Mouse (Mus musculus) megakaryocyte-erythroid progenitor cell, adult 5-6 weeks (primary cell): ENCODE results near the gene Mgea5. TPM values are rescaled to one million over a fixed set of nuclear protein-coding genes. Genes with fewer than 3 reads are reported as not detected.
"Not testable (repeated sequence)": the region's sequence is repeated elsewhere in the genome, so short reads cannot be mapped to it uniquely, and the experiment has no call there.

ENCODE experiments used
- ATAC-seq: replicated peaks from 2 replicates; pipeline ENCODE4 v1.8.0; 2016; ENCODE audit warnings: mild to moderate bottlenecking, inconsistent platforms; ENCODE audit not compliant: severe bottlenecking, poor library complexity, low FRiP score, low TSS enrichment
- total RNA-seq, 2 experiments: library from RNA; stranded (forward) in 1 of 2; stranded (reverse) in 1 of 2; fragments of 200-1000, 215-1000 nt in 1 of 2; fragments of >200 nt in 1 of 2; fragmentation: Nextera tagmentation in 1 of 2; gene quantifications; 2 replicates each; pipeline ENCODE4 v1.2.3; 2014 to 2017

The Mgea5 gene
- total RNA-seq (2014; fragmentation: Nextera tagmentation) (75.0 and 86.3 TPM in 2 replicates), total RNA-seq (2017) (117 and 134 TPM in 2 replicates)

DNA sequence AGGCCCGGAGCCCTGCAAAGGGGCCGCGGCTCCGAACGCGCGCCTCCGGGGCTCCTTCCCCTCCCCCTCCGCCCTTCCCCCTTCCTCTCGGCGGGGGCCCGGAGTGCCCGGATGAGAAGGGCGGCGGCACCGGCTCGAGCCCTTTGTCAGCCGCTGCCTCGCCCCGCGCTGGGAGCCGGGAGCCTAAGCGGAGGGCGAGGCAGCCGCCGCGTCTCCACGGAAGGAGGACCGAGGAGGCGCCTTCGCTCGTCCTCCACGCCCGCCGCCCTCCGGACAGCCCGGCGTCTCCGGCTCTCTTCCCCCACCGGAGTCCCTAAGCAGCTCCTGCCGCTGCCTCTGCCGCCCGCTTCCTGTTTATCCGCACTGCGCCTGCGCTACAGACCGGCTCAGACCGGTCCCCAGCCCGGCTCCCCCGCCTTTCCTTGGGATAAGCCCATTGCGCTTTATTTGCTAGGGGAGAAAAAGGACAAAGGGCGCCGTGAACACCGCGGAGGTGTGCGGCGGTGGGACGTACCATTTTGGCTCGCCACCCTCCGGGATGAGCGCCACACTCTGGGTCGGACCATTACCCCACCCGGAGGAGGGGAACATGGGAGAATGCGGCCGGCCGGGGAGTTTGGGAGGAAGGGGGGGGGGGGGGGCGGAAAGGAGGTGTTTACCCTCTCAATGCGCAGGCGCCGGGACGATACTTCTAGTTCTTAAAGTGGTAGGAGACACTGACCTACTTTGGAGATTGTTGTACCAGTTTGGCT lies at the start of gene Mgea5:
Gene Mgea5 (minus strand): TSS at position 657 of the 752 bp plus-strand sequence.
- ATAC-seq = peak; percentile 92

DNA sequence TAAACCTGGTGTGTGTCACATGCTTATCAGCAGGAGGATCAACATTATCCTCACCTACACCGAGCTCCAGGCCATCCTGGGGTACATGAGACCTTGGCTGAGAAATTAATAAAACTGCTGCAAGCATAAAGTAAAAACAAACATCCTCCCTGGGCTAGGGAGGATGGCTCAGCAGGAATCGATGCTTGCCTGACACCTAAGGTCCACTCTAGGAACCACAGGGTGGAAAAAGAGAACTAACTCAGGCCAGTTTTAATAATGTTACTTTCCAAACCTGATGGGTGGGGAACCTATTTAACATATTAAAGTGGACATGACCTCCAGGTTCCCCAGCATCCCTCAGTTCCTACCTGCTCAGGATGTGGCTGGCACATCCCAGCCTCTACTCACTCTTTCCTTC lies 47.0 kb upstream of the Mgea5 start:
- no peak for ATAC-seq

GRCm38 (mm10) chr19:45827736-45828135 lies 44.1 kb upstream of the Mgea5 start:
- no peak for ATAC-seq

- no peak for ATAC-seq
Measured at GRCm38 (mm10) chr19:45827125-45827524, 43.5 kb upstream of the Mgea5 start.

DNA sequence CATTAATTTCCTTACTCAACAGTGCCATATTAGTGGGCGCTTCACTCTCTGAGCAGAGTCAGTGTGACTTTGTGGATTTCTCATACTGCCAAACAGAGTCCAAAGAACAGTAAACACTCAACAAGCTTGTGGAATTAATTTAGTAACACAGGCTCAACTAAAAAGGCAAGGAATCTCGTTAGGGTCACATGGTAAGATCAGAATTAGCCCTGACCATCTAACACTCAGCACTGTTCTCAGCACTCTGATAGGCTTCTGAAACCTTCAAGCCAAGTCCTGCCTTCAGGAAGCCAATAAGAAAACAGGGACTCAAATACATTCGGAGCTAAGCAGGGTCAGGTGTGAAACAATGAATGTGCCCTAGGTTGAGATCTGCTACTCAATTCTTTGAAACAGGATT lies 42.5 kb upstream of the Mgea5 start:
- ATAC-seq = no peak

DNA sequence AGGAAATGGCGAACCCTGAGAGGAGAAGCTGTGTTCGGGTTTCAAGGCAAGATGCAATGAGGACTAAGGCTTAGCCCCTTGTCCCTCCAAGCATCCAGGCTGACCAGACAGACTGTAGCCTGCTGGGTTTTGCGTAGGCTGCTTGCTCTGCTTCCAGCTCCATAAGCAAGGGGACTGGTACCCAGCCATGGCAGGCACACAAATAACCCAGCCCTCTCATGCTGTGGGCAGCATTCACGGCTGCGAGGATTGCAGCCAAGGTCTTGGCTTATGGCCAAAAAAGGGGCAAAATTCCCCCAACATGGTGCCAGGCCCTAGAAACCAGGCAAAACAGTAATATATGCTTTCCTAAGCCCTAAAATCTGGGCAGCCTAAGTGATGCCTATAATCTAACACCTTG lies 38.2 kb upstream of the Mgea5 start:
- no peak for ATAC-seq

- ATAC-seq = no peak
Measured at GRCm38 (mm10) chr19:45817816-45818490, 34.3 kb upstream of the Mgea5 start.

- no peak for ATAC-seq
Measured at GRCm38 (mm10) chr19:45816727-45817126, 33.1 kb upstream of the Mgea5 start.

- no peak for ATAC-seq
Measured at GRCm38 (mm10) chr19:45815831-45816405, 32.3 kb upstream of the Mgea5 start, which contains the start of gene Kcnip2. TSS of gene Kcnip2 (minus strand) at chr19:45816061.

DNA sequence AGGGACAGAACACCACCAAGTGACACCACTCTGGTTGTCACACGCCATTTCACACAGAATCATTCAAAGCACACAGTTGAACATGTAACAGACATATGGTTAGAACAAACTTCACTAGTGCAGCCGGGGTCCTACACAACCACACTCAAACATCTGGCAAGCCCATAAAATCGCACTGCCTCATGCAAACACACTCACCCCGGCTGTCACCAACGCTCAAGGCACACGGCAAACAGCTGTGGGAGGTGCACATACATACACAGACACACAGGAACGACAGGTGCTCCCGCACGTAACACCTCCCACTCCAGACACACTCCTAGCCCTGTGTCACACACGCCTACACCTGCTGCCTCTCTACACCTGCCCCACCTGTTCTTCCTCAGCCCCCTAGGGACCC lies 31.5 kb upstream of the Mgea5 start:
- no peak for ATAC-seq

- ATAC-seq = no peak
Measured at GRCm38 (mm10) chr19:45813801-45814200, 30.2 kb upstream of the Mgea5 start.

GRCm38 (mm10) chr19:45813263-45813662 lies 29.6 kb upstream of the Mgea5 start:
- ATAC-seq = no peak

DNA sequence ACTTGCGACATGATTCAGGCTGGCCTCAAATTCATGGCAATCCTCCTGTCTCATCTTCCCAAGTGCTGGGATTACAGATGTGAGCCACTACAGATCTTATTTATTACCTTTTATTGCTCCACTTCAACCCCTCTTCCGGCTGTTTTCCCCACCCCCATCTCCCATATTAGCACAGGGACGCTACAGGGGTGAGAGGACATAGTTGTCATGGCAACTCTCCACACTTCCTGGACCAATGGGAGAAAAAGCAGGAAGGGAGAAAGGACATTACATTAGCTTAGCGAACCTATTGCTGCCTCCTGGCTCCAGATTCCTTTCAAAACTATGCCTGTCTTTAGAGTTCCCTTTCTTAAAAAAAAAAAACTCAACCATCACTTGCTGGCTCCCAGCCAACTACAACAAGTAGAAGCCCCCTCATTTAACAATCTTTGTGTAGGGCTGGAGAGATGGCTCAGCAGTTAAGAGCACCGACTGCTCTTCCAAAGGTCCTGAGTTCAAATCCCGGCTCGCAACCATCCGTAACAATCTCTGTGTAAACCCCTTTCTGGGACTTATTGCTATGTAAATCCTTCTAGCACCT lies 29.1 kb upstream of the Mgea5 start:
- ATAC-seq = no peak

- ATAC-seq = peak; percentile 91
Measured at GRCm38 (mm10) chr19:45812115-45812514, 28.5 kb upstream of the Mgea5 start.

DNA sequence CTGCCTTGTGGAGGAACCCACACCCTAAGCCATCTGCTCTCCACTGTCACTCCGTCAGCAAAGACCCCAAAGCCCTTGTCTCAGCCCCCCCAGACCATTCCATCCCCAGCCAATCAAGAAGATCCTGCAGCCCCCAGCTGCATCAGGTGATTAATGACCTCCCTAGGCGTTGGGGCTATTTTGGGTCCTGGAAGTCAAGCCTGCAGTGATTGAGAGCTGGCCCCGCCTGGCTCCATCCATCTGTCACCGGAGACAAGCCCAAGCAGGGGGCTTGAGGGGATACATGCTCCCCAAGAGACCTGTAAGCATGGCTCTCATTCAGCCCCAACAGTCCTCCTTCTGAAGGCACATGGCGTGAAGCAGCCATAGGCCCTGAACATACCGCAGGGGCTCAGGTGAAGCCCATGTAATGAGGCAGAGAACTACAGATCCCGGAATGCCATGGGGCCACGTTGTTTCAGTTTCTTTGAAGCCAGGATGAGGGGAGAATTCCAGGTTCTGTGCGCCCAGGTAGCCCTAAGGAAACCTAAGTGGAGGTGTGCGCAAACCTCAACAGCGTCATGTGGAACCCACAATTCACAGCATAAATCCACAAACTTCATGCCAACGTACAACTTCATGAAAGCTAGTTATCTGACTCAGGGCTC lies 27.5 kb upstream of the Mgea5 start:
- ATAC-seq = no peak

GRCm38 (mm10) chr19:45807732-45808131 lies 24.1 kb upstream of the Mgea5 start:
- ATAC-seq = no peak

DNA sequence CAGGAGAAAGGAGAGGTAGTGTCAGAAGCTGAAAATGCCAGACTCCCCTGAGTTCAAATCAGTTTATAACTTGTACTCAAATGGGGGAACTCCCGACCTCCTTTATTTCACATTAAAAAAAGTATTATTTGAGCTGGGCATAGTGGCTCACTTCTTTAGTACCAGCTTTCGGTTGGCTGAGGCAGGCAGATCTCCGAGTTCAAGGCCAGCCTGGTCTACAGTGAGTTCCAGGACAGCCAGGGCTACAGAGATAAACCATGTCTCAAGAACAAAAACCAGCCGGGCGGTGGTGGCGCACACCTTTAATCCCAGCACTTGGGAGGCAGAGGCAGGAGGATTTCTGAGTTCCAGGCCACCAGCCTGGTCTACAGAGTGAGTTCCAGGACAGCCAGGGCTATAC lies 22.2 kb upstream of the Mgea5 start:
- not testable (repeated sequence) for ATAC-seq

DNA sequence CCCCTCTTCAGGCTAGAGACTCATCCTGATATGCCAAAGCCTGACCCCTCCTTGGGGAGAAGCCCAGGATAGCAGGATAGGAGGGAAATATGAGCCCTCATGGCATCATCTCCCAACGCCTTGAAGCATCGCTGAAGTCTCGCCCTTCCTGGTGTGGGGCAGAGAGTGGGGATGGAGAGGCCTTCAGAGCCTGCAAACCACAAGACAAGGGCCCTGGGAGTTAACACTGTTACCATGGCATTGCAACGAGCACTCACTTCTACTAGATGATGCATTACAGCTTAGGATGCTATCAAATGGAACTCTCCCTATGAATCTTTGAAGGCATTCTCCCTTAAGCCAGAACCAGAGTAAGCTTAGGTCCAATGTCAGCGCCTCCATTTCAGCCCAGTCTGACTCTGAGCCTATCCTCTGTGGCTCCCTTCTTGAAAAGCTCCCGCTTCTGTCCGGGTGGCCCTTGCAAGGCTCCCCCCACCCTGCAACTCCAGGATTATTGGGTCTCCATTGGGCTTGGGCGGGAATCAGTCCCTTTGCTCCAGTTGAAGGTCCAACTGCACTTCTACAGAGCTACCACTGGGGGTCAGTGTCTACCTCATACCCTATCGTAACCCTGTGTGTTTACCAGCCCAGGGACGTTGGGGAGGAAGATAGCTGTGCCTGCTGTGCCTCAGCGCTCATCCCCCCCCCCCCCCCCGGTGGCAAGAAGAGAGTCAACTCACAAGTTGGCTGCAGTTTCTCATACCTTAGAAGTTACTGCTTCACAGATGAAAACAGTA lies 21.1 kb upstream of the Mgea5 start:
- ATAC-seq = peak; percentile 81

DNA sequence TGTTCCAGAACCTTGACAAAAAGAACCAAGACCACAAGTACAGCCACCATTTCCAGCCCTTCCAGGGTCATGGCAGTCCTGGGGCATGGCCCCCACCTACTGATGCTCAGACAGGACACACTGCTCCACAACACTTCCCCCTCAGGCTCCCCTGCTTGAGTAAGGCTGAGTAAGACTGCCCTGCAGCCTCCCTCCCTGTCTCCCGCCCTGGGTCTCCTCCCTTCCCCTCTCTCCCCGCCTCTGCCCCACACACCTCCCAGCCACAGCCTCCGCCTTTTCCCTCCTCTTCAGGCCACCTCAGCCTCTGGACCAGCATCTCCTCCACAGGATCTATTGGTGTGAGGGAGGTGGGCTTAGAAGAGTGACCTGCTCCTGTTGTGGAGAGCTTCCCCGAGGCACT lies 19.8 kb upstream of the Mgea5 start:
- 0 out of 2 replicates have a peak, but pooled peaks have one; percentile 13 for ATAC-seq
